ENCODE assay signal across 8 mouse cellular contexts in genomic region chr11:29547249-29547751, GRCm38 (mm10). TPM values are rescaled to one million over a fixed set of nuclear protein-coding genes. Genes with fewer than 3 reads are reported as not detected.
A peak's percentile ranks its signal among the peaks of the same experiment; 100 is the strongest.
DNase-seq lines count a peak whose midpoint lies in the region; ATAC-seq and TF ChIP-seq lines count a peak whose summit lies in the region.

No protein-coding gene starts in this region.

- no peak for TF ChIP-seq CTCF in layer of hippocampus, adult 2 months (conservative IDR thresholded peaks at IDR 0.05)

- no peaks in the 10 kb centered on the region for H3K27me3 ChIP-seq in embryonic facial prominence, embryonic 13.5 days
- no peaks in the 10 kb centered on the region for H3K27me3 ChIP-seq in intestine, embryonic 14.5 days (replicated peaks; ENCODE audit: control insufficient read depth, insufficient read depth, low read length)

- peak overlapping the region; percentile 70 for H3K4me2 ChIP-seq in embryonic facial prominence, embryonic 13.5 days
- peak overlapping the region; percentile 78 for H3K4me2 ChIP-seq in intestine, embryonic 14.5 days (ENCODE audit: low read length)

- under 1% methylated on average over 27 of the region's 27 CpGs for WGBS in embryonic facial prominence, embryonic 13.5 days
- under 1% methylated on average over 27 of the region's 27 CpGs for WGBS in intestine, embryonic 14.5 days

- H3K9me3 ChIP-seq in embryonic facial prominence, embryonic 13.5 days: no peaks in the 10 kb centered on the region
- H3K9me3 ChIP-seq in intestine, embryonic 14.5 days (ENCODE audit: control insufficient read depth, low read length): no peaks in the 10 kb centered on the region

- peaks cover 10% of the 10 kb centered on the region for H3K4me1 ChIP-seq in embryonic facial prominence, embryonic 13.5 days
- no peaks in the 10 kb centered on the region for H3K4me1 ChIP-seq in intestine, embryonic 14.5 days (replicated peaks; ENCODE audit: control insufficient read depth, insufficient read depth, low read length)

- peak in 1 of 2 experiments; percentile 37 for DNase-seq in layer of hippocampus, adult 2 months (ENCODE audit: low spot score in 2 of 2)
- no peak for DNase-seq in layer of hippocampus, postnatal 10 days (ENCODE audit: low spot score in 2 of 2)
- no peak for DNase-seq in intestine, embryonic 14.5 days (ENCODE audit: low spot score)
- DNase-seq in left cerebral cortex, postnatal 25 days (ENCODE audit: low spot score in 2 of 2): no peak
- no peak for DNase-seq in adrenal gland, adult (ENCODE audit: inconsistent age in 2 of 2, low spot score in 1 of 2)
- DNase-seq in left cerebral cortex, postnatal 36 days (ENCODE audit: low spot score in 2 of 2): no peak

- H3K9ac ChIP-seq in embryonic facial prominence, embryonic 13.5 days: peak overlapping the region; percentile 95
- H3K9ac ChIP-seq in intestine, embryonic 14.5 days (ENCODE audit: low read length): peak overlapping the region; percentile 96

- peak overlapping the region; percentile 84 for H3K4me3 ChIP-seq in layer of hippocampus, adult 2 months
- H3K4me3 ChIP-seq in embryonic facial prominence, embryonic 13.5 days: peak overlapping the region; percentile 63
- H3K4me3 ChIP-seq in intestine, embryonic 14.5 days (ENCODE audit: low read depth, low read length): peak overlapping the region; percentile 96

- intact Hi-C loops in left cerebral cortex, postnatal 25 days (cut with DNase I): loop anchor here (1.0 to 5.0 kb wide), 2 partner anchors 146 to 480 kb away; partner anchors contain the start of gene Eml6
- intact Hi-C loops in left cerebral cortex, postnatal 36 days (cut with DNase I): loop anchor here (1.0 to 5.0 kb wide), 2 partner anchors 146 to 165 kb away; no protein-coding TSS in a partner anchor

- H3K27ac ChIP-seq in layer of hippocampus, adult 2 months: peak overlapping the region; percentile 98
- peak overlapping the region; percentile 87 for H3K27ac ChIP-seq in embryonic facial prominence, embryonic 13.5 days
- H3K27ac ChIP-seq in intestine, embryonic 14.5 days (ENCODE audit: low read depth): peak overlapping the region; percentile 76

- H3K36me3 ChIP-seq in embryonic facial prominence, embryonic 13.5 days: peaks cover 36% of the 10 kb centered on the region
- peaks cover 36% of the 10 kb centered on the region for H3K36me3 ChIP-seq in intestine, embryonic 14.5 days (ENCODE audit: control insufficient read depth, insufficient read depth, low read length)

- no peak for ATAC-seq in embryonic facial prominence, embryonic 13.5 days (ENCODE audit: insufficient number of reproducible peaks, insufficient read depth, low FRiP score, low TSS enrichment, low read depth)
- peak; percentile 47; the same call in 1 of the 2 replicates for ATAC-seq in intestine, embryonic 14.5 days (replicated peaks; ENCODE audit: low FRiP score, low TSS enrichment, low read depth)
- ATAC-seq in monocyte, adult 5-6 weeks (replicated peaks; ENCODE audit: insufficient number of reproducible peaks, low FRiP score, low TSS enrichment, poor library complexity, severe bottlenecking): peak; percentile 1; the same call in 1 of the 2 replicates

RNA-seq across cellular contexts. Expression of gene Clhc1, which starts 0.5 kb away (rescaled TPM):
- total RNA-seq in layer of hippocampus, adult 2 months (2021): under 1 TPM in 1 of 2 experiments, not detected in 1; 0.38 TPM
- total RNA-seq in layer of hippocampus, postnatal 10 days (2021): under 1 TPM in 1 of 2 experiments, not detected in 1; 0.27 TPM
- polyA plus RNA-seq in embryonic facial prominence, embryonic 13.5 days (2015; fragmentation: Nextera tagmentation; extraction: Ambion mirVana): 0.17 and 0.25 TPM in 2 replicates
- polyA plus RNA-seq in intestine, embryonic 14.5 days (2014; fragmentation: Nextera tagmentation; extraction: Ambion mirVana): 0.19 and 0.28 TPM in 2 replicates
- total RNA-seq in monocyte, adult 5-6 weeks (2017): 0.21 to 4.8 TPM (median 2.6 TPM) in 3 replicates
- under 1 TPM in 1 of 2 experiments, not detected in 1; 0.21 TPM for total RNA-seq in left cerebral cortex, postnatal 25 days (2021)
- total RNA-seq in left cerebral cortex, postnatal 36 days (2021): under 1 TPM; 0.15 to 0.95 TPM

RNA-seq across cellular contexts. Expression of gene Rps27a, which starts 0.6 kb away (rescaled TPM):
- 100 to 1,000 TPM; 459 to 490 TPM for total RNA-seq in layer of hippocampus, adult 2 months (2021)
- 100 to 1,000 TPM; 485 to 520 TPM for total RNA-seq in layer of hippocampus, postnatal 10 days (2021)
- 1,188 and 1,339 TPM in 2 replicates for polyA plus RNA-seq in embryonic facial prominence, embryonic 13.5 days (2015; fragmentation: Nextera tagmentation; extraction: Ambion mirVana)
- polyA plus RNA-seq in intestine, embryonic 14.5 days (2014; fragmentation: Nextera tagmentation; extraction: Ambion mirVana): 1,435 and 1,466 TPM in 2 replicates
- total RNA-seq in monocyte, adult 5-6 weeks (2017): 741 to 1,421 TPM (median 1,167 TPM) in 3 replicates
- total RNA-seq in left cerebral cortex, postnatal 25 days (2021): 100 to 1,000 TPM; 433 to 461 TPM
- 100 to 1,000 TPM; 398 to 474 TPM for total RNA-seq in left cerebral cortex, postnatal 36 days (2021)

RNA-seq across cellular contexts. Expression of gene Mtif2, which starts 21.1 kb away (rescaled TPM):
- 10 to 100 TPM; 37.1 to 38.9 TPM for total RNA-seq in layer of hippocampus, adult 2 months (2021)
- 10 to 100 TPM; 29.2 to 36.5 TPM for total RNA-seq in layer of hippocampus, postnatal 10 days (2021)
- 56.6 and 64.8 TPM in 2 replicates for polyA plus RNA-seq in embryonic facial prominence, embryonic 13.5 days (2015; fragmentation: Nextera tagmentation; extraction: Ambion mirVana)
- 44.8 and 45.4 TPM in 2 replicates for polyA plus RNA-seq in intestine, embryonic 14.5 days (2014; fragmentation: Nextera tagmentation; extraction: Ambion mirVana)
- total RNA-seq in monocyte, adult 5-6 weeks (2017): 41.4 to 52.9 TPM (median 44.3 TPM) in 3 replicates
- 10 to 100 TPM; 28.7 to 34.3 TPM for total RNA-seq in left cerebral cortex, postnatal 25 days (2021)
- total RNA-seq in left cerebral cortex, postnatal 36 days (2021): 10 to 100 TPM; 32.8 to 37.4 TPM

RNA-seq across cellular contexts. Expression of gene Prorsd1, which starts 32.5 kb away (rescaled TPM):
- total RNA-seq in layer of hippocampus, adult 2 months (2021): 1 to 10 TPM; 4.1 to 6.8 TPM
- total RNA-seq in layer of hippocampus, postnatal 10 days (2021): 1 to 10 TPM; 4.0 to 5.3 TPM
- 31.9 and 35.0 TPM in 2 replicates for polyA plus RNA-seq in embryonic facial prominence, embryonic 13.5 days (2015; fragmentation: Nextera tagmentation; extraction: Ambion mirVana)
- 29.4 and 31.7 TPM in 2 replicates for polyA plus RNA-seq in intestine, embryonic 14.5 days (2014; fragmentation: Nextera tagmentation; extraction: Ambion mirVana)
- total RNA-seq in monocyte, adult 5-6 weeks (2017): 44.8 to 68.6 TPM (median 53.3 TPM) in 3 replicates
- total RNA-seq in left cerebral cortex, postnatal 25 days (2021): 1 to 10 TPM; 1.5 to 3.9 TPM
- 1 to 10 TPM; 3.7 to 4.7 TPM for total RNA-seq in left cerebral cortex, postnatal 36 days (2021)
